Mouse (Mus musculus) midbrain, embryonic 14.5 days (tissue): ENCODE data around the gene Lilr4b. TPM values are rescaled to one million over a fixed set of nuclear protein-coding genes. Genes with fewer than 3 reads are reported as not detected.
"Not testable (repeated sequence)": the region's sequence is repeated elsewhere in the genome, so short reads cannot be mapped to it uniquely, and the experiment has no call there.

Source experiments
- ATAC-seq: fragments of 200-750 bp; cut with Nextera tagmentation; 2 replicates; pipeline ENCODE4 v1.8.0; 2017; ENCODE audit warnings: moderate number of reproducible peaks, moderate library complexity; ENCODE audit not compliant: low FRiP score, low TSS enrichment
- DNase-seq: peaks from one replicate; pipeline ENCODE4 v3.0.0-alpha.2; 2015
- H3K27ac ChIP-seq: fragments of 300-500 bp; sonication (generic); replicated peaks from 2 replicates; pipeline ENCODE4 v1.5.1; 2014; ENCODE audit warnings: mild to moderate bottlenecking, low read depth, low read length, moderate library complexity
- H3K27me3 ChIP-seq: fragments of 300-500 bp; sonication (generic); 2 replicates; pipeline ENCODE4 v1.6.1; 2014; ENCODE audit warnings: low read length, control low read depth, mixed read lengths; ENCODE audit not compliant: control insufficient read depth, insufficient read depth
- H3K36me3 ChIP-seq: fragments of 300-500 bp; sonication (generic); 2 replicates; pipeline ENCODE4 v1.6.1; 2014; ENCODE audit warnings: low read length, control low read depth; ENCODE audit not compliant: control insufficient read depth, insufficient read depth
- H3K4me1 ChIP-seq: fragments of 300-500 bp; sonication (generic); 2 replicates; pipeline ENCODE4 v1.6.1; 2014; ENCODE audit warnings: mild to moderate bottlenecking, antibody characterized with exemption, low read length, control low read depth; ENCODE audit not compliant: control insufficient read depth, insufficient read depth
- H3K4me2 ChIP-seq: fragments of 300-500 bp; sonication (generic); 2 replicates; pipeline ENCODE4 v1.6.1; 2014; ENCODE audit warnings: mild to moderate bottlenecking, low read length, moderate library complexity
- H3K4me3 ChIP-seq: fragments of 300-500 bp; sonication (generic); replicated peaks from 2 replicates; pipeline ENCODE4 v1.5.1; 2014; ENCODE audit warnings: low read depth, low read length
- H3K9ac ChIP-seq: fragments of 300-500 bp; sonication (generic); replicated peaks from 2 replicates; pipeline ENCODE4 v1.6.1; 2014; ENCODE audit warnings: mild to moderate bottlenecking, low read length, moderate library complexity
- H3K9me3 ChIP-seq: fragments of 300-500 bp; sonication (generic); 2 replicates; pipeline ENCODE4 v1.6.1; 2016; ENCODE audit warnings: low read length, control low read depth, mixed read lengths; ENCODE audit not compliant: control insufficient read depth
- WGBS: fragments of 180-500 bp; shearing (Covaris S2); extraction: QIAGEN DNeasy Blood & Tissue Kit; methylation state at CpG from one replicate; pipeline ENCODE4 v1.1.7; 2014; 5-methylcytosine and 5-hydroxymethylcytosine counted together
- polyA plus RNA-seq: library from polyadenylated mRNA; unstranded; fragments of >200 nt; fragmentation: Nextera tagmentation; extraction: Ambion mirVana; gene quantifications from 2 replicates; pipeline ENCODE4 v1.2.1, GENCODE M21; 2014

The Lilr4b gene
- 0.12 and 0.71 TPM in 2 replicates for polyA plus RNA-seq

GRCm38 (mm10) chr10:51480397-51480796, at the start of gene Lilr4b, which contains the start of gene Gm49339:
Lilr4b (plus strand) TSS chr10:51480632.
Gm49339 (plus strand) TSS chr10:51480612.
- not testable (repeated sequence) for DNase-seq, ATAC-seq, H3K36me3 ChIP-seq, H3K4me3 ChIP-seq, H3K27me3 ChIP-seq, H3K27ac ChIP-seq, H3K4me2 ChIP-seq, H3K9me3 ChIP-seq, H3K4me1 ChIP-seq, H3K9ac ChIP-seq
- WGBS: 97% methylated on average over 1 of the region's 3 CpGs

- ATAC-seq: no peak
- H3K27me3 ChIP-seq: no peaks in the 10 kb centered on the region
These were observed 47.5 kb upstream of the Lilr4b start for GRCm38 (mm10) chr10:51432940-51433339.

GRCm38 (mm10) chr10:51435684-51436083, 44.7 kb upstream of the Lilr4b start:
- Histone ChIP-seq H3K27ac (no peak overlapping the region), H3K27me3 (no peaks in the 10 kb centered on the region), H3K9ac (no peak overlapping the region), H3K4me1 (no peaks in the 10 kb centered on the region), H3K9me3 (no peaks in the 10 kb centered on the region), H3K4me3 (no peak overlapping the region), H3K4me2 (no peak overlapping the region), H3K36me3 (no peaks in the 10 kb centered on the region)
- ATAC-seq (no peak; the same call in 1 of the 2 replicates), DNase-seq (no peak)
- 86% methylated on average over 3 of the region's 3 CpGs for WGBS

More at GRCm38 (mm10) chr10:51432940-51433339, 47.5 kb upstream of the Lilr4b start:
- Histone ChIP-seq H3K4me2 (no peak overlapping the region), H3K27ac (no peak overlapping the region), H3K36me3 (no peaks in the 10 kb centered on the region), H3K4me1 (no peaks in the 10 kb centered on the region), H3K9ac (no peak overlapping the region), H3K4me3 (no peak overlapping the region), H3K9me3 (no peaks in the 10 kb centered on the region)
- no peak for DNase-seq

- Histone ChIP-seq H3K27ac (no peak overlapping the region), H3K4me1 (no peaks in the 10 kb centered on the region), H3K36me3 (no peaks in the 10 kb centered on the region), H3K4me2 (no peak overlapping the region), H3K9me3 (no peaks in the 10 kb centered on the region), H3K9ac (no peak overlapping the region), H3K4me3 (no peak overlapping the region), H3K27me3 (no peaks in the 10 kb centered on the region)
- DNase-seq: no peak
- ATAC-seq: no peak
- WGBS: 81% methylated on average over 4 of the region's 4 CpGs
These were observed 28.8 kb upstream of the Lilr4b start for GRCm38 (mm10) chr10:51451610-51452009.

- Histone ChIP-seq H3K27ac (no peak overlapping the region), H3K4me2 (no peak overlapping the region), H3K9ac (no peak overlapping the region), H3K9me3 (no peaks in the 10 kb centered on the region), H3K4me1 (no peaks in the 10 kb centered on the region), H3K4me3 (no peak overlapping the region), H3K36me3 (no peaks in the 10 kb centered on the region), H3K27me3 (no peaks in the 10 kb centered on the region)
- DNase-seq: no peak
- WGBS: 67% methylated on average over 1 of the region's 1 CpGs
- no peak for ATAC-seq
These were observed 26.7 kb upstream of the Lilr4b start for GRCm38 (mm10) chr10:51453616-51454298.

GRCm38 (mm10) chr10:51454365-51454764, 26.1 kb upstream of the Lilr4b start:
- WGBS: 77% methylated on average over 1 of the region's 1 CpGs
- no peak overlapping the region for H3K4me3 ChIP-seq
- no peaks in the 10 kb centered on the region for H3K36me3 ChIP-seq
- no peak overlapping the region for H3K27ac ChIP-seq
- DNase-seq (no peak), ATAC-seq (no peak)
- H3K9ac ChIP-seq: no peak overlapping the region
- no peaks in the 10 kb centered on the region for H3K4me1 ChIP-seq
- H3K27me3 ChIP-seq: no peaks in the 10 kb centered on the region
- H3K9me3 ChIP-seq: no peaks in the 10 kb centered on the region
- H3K4me2 ChIP-seq: no peak overlapping the region

- H3K9me3 ChIP-seq: no peaks in the 10 kb centered on the region
- H3K27me3 ChIP-seq: no peaks in the 10 kb centered on the region
- H3K9ac ChIP-seq: no peak overlapping the region
- 94% methylated on average over 1 of the region's 1 CpGs for WGBS
- no peak overlapping the region for H3K27ac ChIP-seq
- H3K36me3 ChIP-seq: no peaks in the 10 kb centered on the region
- H3K4me1 ChIP-seq: no peaks in the 10 kb centered on the region
- DNase-seq (no peak), ATAC-seq (no peak)
- no peak overlapping the region for H3K4me3 ChIP-seq
- H3K4me2 ChIP-seq: no peak overlapping the region
These were observed 24.7 kb upstream of the Lilr4b start for GRCm38 (mm10) chr10:51455762-51456161.

- H3K9me3 ChIP-seq: no peaks in the 10 kb centered on the region
- H3K9ac ChIP-seq: no peak overlapping the region
- DNase-seq (no peak), ATAC-seq (no peak)
- H3K36me3 ChIP-seq: no peaks in the 10 kb centered on the region
- H3K4me1 ChIP-seq: no peaks in the 10 kb centered on the region
- 77% methylated on average over 4 of the region's 4 CpGs for WGBS
- H3K27ac ChIP-seq: no peak overlapping the region
- no peak overlapping the region for H3K4me2 ChIP-seq
- no peak overlapping the region for H3K4me3 ChIP-seq
- H3K27me3 ChIP-seq: no peaks in the 10 kb centered on the region
These were observed 24.1 kb upstream of the Lilr4b start for GRCm38 (mm10) chr10:51456369-51456768.

- H3K4me1 ChIP-seq, ATAC-seq, H3K27ac ChIP-seq, H3K4me3 ChIP-seq, H3K36me3 ChIP-seq, H3K9ac ChIP-seq, H3K4me2 ChIP-seq, H3K9me3 ChIP-seq, H3K27me3 ChIP-seq: not testable (repeated sequence)
- WGBS: 24% methylated on average over 4 of the region's 4 CpGs
- DNase-seq: peak; percentile 1
These were observed 16.6 kb upstream of the Lilr4b start for GRCm38 (mm10) chr10:51463800-51464199.
